Mouse (Mus musculus) heart, postnatal 4 days (tissue): Measurements from ENCODE around the gene Npas2. TPM values are rescaled to one million over a fixed set of nuclear protein-coding genes. Genes with fewer than 3 reads are reported as not detected.

Source experiments
- DNase-seq: peaks from one replicate; pipeline ENCODE4 v3.0.0; 2021
- total RNA-seq, 2 experiments: library from RNA; stranded (reverse); gene quantifications; 2 replicates each; pipeline ENCODE4 v1.2.3; 2021

Gene Npas2
- total RNA-seq, 2 experiments from 2014 or later: 11.1 to 13.5 TPM

- DNase-seq: no peak
These were observed 185.0 kb downstream of the Npas2 start for GRCm38 (mm10) chr1:39378540-39378939.

DNA sequence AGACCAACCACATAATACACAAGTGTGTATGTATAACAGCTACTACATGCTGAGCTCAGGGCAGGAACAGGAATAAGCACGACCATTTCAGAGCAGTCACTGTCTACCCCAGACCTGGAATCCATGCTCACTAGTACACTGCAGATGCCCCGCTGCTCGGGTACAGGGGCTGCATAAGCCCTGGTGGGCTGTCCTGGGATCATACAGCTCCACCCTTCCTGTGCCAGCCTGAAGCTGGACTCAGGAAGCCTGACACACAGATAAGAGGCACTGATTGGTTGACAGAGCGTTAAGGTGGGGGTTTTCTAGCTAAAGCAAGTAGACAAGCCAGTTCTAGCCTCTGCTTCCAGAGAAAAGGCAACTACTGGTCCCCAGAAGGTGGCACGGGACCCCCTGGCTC, 185.5 kb downstream of the Npas2 start:
- DNase-seq: no peak

GRCm38 (mm10) chr1:39381017-39381416, 187.5 kb downstream of the Npas2 start:
- DNase-seq: no peak

DNA sequence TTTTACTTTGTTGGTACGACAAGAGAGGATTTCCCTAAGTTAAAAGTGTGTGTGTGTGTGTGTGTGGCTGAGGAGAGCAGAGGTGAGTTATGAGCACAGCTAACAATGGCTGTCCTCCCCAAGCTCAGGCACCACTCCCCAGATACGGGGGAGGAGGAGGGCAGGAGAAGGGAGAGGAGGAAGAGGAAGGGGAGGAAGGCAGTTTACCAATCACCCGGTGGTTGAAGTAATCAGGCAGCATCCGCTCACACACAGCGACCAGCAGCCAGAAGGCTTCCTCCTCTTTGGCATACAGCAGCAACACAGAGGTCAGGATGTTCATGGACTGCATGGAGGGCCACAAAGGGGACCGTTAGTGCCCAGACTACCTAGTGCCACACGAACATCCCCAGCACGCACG, 191.4 kb downstream of the Npas2 start:
- no peak for DNase-seq

DNA sequence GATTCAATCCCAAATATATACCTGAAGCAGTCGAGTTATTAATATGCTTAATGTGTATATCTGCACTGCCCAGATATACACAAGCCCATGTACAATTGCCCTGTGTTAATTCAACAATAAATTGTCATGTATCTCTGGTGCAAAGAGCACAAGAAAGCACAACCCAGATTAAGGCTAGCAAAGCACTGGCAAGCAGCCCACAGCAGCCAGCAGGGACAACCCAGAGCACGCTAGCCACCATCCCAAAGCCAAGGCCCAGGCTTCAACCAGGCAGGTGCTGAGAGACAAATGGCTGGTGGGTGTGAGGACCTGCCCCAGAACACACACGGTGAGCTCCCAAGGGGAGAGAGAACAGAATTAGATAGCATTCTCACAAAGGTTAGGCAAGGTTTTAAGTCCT, 192.9 kb downstream of the Npas2 start:
- no peak for DNase-seq

DNA sequence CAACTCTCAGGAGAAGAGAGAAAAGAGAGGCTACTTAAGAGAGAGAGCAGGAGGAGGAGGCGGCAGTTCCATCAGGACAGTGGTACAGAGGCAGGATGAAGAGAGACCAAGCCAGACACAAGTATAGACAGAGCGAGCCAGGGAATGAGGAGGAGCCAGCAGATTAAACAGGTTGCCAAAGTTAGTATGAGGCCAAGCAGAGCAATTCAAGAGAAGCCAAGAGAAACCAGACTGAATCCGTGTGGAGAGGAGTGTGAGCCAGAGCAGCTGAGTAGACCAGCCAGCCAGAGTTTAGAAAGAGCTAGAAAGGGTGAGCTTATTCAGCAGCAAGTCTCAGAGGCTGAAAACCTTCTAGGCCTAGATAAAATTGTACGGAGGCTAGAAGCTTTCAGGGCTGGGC, 194.0 kb downstream of the Npas2 start:
- no peak for DNase-seq

DNA sequence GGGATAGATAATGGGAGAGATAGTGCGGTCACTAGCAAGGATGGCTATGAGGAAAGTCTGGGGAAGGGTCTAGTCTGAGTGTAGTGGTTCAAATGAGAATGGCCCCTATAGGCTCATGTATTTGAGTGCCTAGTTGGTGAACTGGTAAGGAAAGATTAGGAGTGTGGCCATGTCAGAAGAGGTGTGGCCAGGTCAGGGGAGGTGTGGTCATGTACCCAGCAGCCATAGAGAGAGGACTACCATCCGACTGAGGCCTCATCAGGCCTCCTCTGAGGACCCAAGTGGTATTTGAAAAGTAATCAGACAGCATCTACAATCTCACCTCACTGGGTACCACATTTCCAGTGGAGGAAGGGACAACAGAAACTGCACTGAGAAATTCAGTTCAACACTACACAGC, 194.6 kb downstream of the Npas2 start:
- no peak for DNase-seq

- DNase-seq: no peak
These were observed 195.8 kb downstream of the Npas2 start for GRCm38 (mm10) chr1:39389338-39389737.

- no peak for DNase-seq
These were observed 198.1 kb downstream of the Npas2 start for GRCm38 (mm10) chr1:39391652-39392051.

- DNase-seq: peak; percentile 85
These were observed 198.7 kb downstream of the Npas2 start for GRCm38 (mm10) chr1:39392189-39392588.

DNA sequence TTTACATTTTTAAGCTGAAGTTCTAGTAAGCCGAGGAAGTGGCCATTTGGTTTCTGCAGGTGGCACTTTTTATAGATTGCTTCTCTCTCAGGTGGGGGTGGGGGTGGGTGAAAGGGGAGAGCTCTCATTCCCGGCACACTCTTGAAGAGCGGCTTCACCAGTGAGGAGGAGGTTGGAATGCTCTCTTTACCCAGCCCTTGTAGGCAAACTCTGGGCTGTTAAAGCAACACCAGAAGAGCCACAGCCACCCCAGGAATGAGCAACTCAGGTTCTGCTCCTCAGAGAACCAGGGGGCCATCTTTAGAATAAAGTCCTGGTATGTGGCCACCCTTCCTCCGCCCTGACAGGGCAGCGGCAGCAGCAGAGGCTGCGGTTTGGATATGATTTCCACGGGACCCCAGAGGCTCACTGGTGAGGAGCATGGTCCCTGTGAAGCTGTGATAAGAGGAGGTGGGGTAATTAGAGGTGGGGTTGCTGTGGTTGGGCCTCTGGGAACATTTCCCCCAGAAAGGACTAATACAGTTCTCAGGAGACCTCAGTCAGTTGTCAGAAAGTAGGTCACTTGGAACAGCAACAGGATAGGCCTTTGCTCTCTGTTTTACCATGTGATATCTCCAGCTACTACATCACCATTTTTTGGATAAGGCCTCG, 199.8 kb downstream of the Npas2 start:
- DNase-seq: no peak

- peak; percentile 59 for DNase-seq
These were observed 200.6 kb downstream of the Npas2 start for GRCm38 (mm10) chr1:39394096-39394495.

DNA sequence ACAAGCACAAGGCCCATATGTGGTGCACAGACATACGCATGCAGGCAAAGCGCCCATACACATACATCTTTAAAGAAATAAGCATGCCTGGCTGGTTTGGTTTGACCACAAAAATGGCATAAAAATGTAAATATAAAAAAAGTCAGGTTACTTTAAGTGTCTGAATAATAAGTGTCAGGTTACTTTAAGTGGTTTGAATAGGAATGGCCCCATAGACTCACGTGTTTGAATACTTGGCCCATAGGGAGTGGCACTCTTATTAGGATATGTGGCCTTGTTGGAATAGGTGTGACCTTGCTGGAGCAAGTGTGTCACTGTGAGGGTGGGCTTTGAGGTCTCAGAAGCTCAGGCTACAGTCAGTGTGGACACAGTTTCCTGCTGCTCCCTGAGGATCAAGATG, 201.1 kb downstream of the Npas2 start:
- DNase-seq: no peak

- DNase-seq: no peak
These were observed 202.8 kb downstream of the Npas2 start for GRCm38 (mm10) chr1:39396347-39396746.

GRCm38 (mm10) chr1:39398284-39398683, 204.8 kb downstream of the Npas2 start:
- DNase-seq: no peak

- peak; percentile 59 for DNase-seq
These were observed 205.7 kb downstream of the Npas2 start for GRCm38 (mm10) chr1:39399228-39399627.

GRCm38 (mm10) chr1:39400173-39400572, 206.6 kb downstream of the Npas2 start:
- DNase-seq: no peak

GRCm38 (mm10) chr1:39407108-39407507, 213.6 kb downstream of the Npas2 start:
- DNase-seq: peak; percentile 42

- no peak for DNase-seq
These were observed 214.6 kb downstream of the Npas2 start for GRCm38 (mm10) chr1:39408123-39408522.

- DNase-seq: no peak
These were observed 215.1 kb downstream of the Npas2 start for GRCm38 (mm10) chr1:39408668-39409067.

DNA sequence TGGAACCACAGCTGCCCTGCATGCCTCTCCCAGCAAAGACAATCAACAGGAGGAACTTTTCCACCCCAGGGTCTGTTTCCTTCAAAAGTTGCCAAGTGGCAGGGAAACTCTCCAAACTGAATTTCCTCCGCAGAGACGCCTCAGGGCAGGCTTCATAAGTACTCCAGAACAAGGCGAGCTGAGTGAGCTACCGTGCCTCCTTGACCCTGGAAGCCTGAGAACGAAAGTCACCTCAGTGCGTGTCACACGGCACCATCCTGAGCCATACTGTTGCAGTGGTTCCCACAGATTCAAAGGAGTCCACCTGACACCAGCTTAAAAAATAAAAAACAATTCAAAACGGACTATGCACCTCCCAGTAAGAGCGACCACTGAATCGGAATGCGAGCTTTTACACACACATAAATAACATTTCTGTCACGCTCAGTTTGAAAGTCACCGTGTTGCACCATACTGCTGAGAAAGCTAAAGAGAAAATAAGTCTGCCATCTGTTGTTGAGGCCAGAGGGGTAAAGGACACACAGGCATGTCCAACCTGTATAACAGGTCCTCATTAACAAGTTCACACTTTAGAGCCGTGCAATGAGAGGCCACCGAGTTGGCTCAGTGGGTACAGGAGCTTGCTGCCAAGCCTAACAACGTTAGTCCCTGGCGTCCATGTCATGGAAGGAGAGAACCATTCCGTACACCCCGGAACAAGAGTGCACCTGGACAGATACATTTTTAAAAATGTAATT, 216.7 kb downstream of the Npas2 start:
- no peak for DNase-seq
